Mouse (Mus musculus): ENCODE measurements at regions not wholly inside any gene's neighbourhood (a gene's known extent, or its start where the extent isn't known, plus 50 kb on each side); places are given as distances from the start of the nearest gene placed in this dataset.

DNA sequence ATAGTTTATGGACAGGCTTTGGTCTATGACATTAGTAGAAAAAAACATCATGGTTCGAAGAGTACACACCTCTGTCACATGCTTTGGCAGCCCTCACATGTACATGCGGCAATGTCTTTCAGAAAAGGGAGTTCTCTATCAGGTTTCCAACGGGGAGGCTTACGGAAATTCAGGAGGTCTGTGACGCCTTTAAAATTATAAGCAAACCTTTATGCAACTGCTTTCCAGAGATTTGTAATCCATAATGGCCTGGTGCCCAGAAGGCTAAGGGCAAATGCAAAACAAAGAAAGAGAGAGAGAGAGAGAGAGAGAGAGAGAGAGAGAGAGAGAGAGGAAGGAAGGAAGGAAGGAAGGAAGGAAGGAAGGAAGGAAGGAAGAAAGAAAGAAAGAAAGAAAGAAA is 102.5 kb downstream of the Irs2 start:
- DNase-seq = no peak

- no peak for DNase-seq
Observed at GRCm38 (mm10) chr8:10903957-10904356, 104.3 kb downstream of the Irs2 start.

DNA sequence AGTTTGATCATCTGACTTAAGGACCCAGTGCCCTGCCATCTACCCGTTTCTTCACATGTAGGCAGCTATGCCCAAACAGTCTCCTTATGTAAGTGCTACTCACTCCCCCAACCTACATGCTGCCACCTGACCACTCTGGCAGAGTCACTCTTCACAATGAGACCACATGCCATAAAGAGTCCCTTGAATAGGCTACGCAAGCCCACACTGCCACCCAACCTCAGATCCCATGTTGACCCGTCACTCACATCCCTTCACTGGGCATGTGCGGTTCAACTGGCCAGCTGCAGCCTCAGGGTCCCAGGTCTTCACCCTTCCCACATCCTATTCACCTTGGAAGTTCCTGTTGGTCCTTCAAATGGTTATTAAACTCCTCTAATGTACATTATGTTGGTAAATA is 106.3 kb downstream of the Irs2 start:
- no peak for DNase-seq

- DNase-seq = no peak
Observed at GRCm38 (mm10) chr8:10901014-10901413, 107.2 kb downstream of the Irs2 start.

DNA sequence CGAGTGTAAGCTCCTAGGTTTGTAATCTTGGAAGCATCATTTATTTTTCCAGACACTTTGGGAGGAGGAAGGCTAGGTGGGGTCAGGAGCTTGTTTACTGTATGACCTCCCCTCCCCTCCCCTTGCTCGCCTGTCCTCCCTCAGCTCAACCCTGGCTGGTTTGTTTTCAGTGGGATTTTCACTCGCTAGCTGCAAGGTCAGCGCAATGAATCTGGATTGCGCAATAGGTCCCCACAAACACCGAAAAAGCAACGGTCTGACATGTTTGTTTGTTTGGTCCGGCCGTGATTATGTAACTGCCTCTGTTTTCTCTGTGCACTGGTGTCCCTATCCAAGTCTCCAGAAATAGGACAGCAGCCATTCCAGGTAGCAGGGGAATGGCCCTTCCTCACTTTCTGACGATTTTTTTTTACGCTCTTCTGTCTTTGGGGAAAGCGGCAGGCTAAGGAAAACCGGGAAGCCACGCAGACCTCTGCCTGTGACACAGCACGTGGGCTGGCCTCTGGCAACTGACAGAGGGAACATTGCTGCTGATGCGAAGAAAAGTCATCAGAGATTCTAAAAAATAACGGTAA is 108.6 kb downstream of the Irs2 start:
- peak; percentile 46 for DNase-seq

- peak; percentile 13 for DNase-seq
Observed at GRCm38 (mm10) chr8:10898562-10899527, 109.4 kb downstream of the Irs2 start.

DNA sequence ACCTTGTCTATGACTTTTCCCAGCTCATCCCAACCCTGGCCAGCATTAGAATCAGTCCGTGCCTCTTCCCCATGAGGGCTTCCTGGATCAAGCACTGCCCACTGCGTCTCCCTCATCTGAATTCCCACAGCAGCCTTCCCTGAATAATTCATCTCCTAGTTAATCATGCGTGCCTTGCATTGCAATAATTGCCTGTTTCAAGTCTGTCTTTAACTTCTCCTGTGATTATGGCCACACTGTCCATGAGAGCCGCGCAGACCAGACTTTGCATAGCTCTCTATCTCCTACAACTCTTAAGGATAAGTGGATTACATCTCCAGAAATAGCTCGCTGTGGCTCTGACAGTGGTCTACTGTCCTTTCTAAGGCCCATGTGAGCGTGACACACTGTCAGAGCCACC is 110.7 kb downstream of the Irs2 start:
- DNase-seq = no peak

- no peak for DNase-seq
Observed at GRCm38 (mm10) chr8:10895178-10895577, 113.1 kb downstream of the Irs2 start.

- no peak for DNase-seq
Observed at GRCm38 (mm10) chr8:10894306-10894705, 114.0 kb downstream of the Irs2 start.

- DNase-seq = no peak
Observed at GRCm38 (mm10) chr8:10893709-10894108, 114.5 kb downstream of the Irs2 start.

GRCm38 (mm10) chr8:10891906-10892305 is 116.4 kb downstream of the Irs2 start:
- DNase-seq = no peak

DNA sequence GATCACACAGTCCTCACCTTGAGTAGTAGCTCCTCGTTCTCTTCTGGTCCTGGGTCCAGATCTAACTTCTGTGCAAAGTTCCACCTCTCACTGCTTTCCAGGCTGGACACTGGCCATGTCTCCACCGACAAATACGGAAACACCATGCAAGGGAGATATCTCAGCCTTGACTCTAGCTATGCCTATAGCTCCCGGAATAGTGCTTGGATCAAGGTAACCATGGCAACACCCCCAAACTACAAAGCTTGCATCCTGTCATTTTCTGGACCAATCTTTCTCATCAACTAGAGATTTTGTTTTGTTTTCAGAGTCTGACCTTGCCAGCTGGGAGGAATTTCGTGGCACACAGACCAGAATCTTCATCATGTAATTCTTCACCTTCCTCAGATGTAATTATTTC is 116.8 kb downstream of the Irs2 start:
- DNase-seq = no peak

DNA sequence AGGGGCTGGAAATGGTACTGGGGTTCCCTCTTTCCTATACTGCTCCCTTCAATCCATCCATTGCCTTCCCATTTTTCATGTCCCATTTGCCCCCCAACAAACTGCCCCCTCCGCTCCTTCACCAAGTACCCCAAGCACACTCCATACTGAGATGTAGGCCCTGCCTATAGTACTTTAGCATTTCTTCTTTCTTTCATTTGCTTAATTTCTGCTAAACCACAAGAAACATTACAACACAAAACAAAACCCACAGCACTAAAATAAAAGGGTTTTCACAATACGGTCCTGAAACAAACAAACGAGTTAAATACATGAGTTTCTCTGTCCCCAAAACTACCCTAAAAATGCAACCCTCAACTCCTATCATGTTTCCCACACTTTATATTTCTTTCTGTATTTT is 122.8 kb downstream of the Irs2 start:
- no peak for DNase-seq

- no peak for DNase-seq
Observed at GRCm38 (mm10) chr8:10883418-10883817, 124.8 kb downstream of the Irs2 start.

GRCm38 (mm10) chr8:10882381-10882780 is 125.9 kb downstream of the Irs2 start:
- no peak for DNase-seq

GRCm38 (mm10) chr8:10879883-10880282 is 128.4 kb downstream of the Irs2 start:
- DNase-seq = no peak

DNA sequence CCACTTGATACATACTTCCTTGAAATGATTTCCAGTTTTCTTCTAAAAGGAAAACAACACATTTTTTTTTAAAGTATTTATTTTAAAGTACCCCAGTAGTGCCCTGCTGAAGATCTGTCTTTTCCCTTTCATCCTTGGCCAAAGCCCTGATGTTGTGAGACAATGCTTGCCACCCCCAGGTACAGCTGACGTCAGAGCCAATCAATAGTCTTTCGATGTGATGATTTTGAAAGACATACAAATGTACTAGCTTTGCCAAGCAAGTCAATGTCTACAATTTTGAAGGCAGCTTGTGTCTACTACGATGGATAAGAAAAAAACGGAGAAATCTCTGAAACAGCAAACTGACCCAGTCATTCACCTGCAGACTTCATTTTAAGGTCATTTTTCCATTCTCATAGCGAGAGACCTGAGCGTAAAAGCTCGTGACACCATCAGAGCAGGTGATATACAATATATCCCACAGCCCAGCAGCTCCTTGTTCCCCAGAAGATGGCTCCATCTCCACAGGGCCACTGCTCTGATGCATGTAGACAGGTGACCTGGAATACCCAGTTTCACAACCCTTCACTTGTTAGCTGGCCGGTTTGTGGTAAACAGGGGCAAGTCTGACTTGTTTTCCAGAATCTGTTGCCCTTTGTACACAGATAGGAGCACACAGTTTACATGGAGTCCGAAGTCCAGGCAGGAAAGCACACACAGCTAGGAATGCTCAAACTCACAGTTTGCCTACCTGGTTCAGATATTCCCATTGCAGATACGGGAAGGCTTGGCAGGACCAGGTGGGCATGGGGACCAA is 129.0 kb downstream of the Irs2 start:
- no peak for DNase-seq

GRCm38 (mm10) chr8:10878371-10878770 is 129.9 kb downstream of the Irs2 start:
- no peak for DNase-seq

DNA sequence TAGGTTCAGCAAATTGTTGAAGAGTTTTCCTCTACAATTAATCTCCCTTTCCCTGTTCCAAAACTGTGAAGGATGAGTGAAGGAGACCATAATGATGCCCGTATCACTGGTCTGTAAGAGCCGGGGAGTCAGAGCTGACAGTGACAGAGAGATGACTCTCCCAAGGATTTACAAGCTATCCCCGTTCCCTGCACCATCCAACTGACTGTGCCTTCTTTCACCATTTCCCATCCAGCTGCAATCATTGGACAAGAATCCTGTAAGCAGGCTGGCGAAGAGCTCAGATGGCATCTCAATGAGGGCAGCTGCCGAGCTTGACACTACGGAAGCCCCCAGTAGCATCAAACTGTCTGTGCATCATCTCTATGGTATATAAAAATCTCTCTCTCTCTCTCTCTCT is 133.1 kb downstream of the Irs2 start:
- no peak for DNase-seq

DNA sequence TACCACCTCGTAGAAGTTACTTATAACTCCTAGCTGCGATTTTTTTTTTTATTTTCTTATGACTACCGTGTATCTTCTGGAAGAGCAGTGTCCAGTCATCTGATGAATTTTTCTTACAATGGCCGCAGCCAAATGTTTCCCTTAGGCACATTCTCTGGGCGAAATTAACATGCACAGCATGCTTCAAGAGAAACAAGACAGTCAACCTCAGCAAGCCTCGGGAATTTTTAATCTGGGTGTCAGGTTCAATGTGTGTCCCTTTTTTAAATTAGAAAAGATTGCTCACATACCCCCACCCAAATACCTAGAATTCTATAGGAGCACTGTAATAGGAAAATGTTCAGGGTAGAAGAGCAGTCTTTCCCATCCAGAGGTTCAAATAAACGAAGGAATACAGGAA is 136.8 kb downstream of the Irs2 start:
- no peak for DNase-seq

GRCm38 (mm10) chr8:10870423-10871055 is 137.7 kb downstream of the Irs2 start:
- DNase-seq = no peak

GRCm38 (mm10) chr8:10869866-10870265 is 138.4 kb downstream of the Irs2 start:
- DNase-seq = no peak
